Mouse (Mus musculus) midbrain, embryonic 10.5 days (tissue): ENCODE measurements around the gene Nme7. TPM values are rescaled to one million over a fixed set of nuclear protein-coding genes. Genes with fewer than 3 reads are reported as not detected.

Experiments
- DNase-seq: peaks from one replicate; pipeline ENCODE4 v3.0.0-alpha.2; 2017; ENCODE audit warnings: low spot score
- H3K27ac ChIP-seq: fragments of 300-500 bp; sonication (generic); replicated peaks from 2 replicates; pipeline ENCODE4 v1.5.1; 2016; ENCODE audit warnings: mild to moderate bottlenecking
- H3K27me3 ChIP-seq: fragments of 300-500 bp; sonication (generic); 2 replicates; pipeline ENCODE4 v1.6.1; 2016; ENCODE audit warnings: low read depth, mild to moderate bottlenecking; ENCODE audit not compliant: poor library complexity, severe bottlenecking
- H3K36me3 ChIP-seq: fragments of 300-500 bp; sonication (generic); 2 replicates; pipeline ENCODE4 v1.6.1; 2016; ENCODE audit warnings: mild to moderate bottlenecking, moderate library complexity
- H3K4me1 ChIP-seq: fragments of 300-500 bp; sonication (generic); 2 replicates; pipeline ENCODE4 v1.6.1; 2016
- H3K4me3 ChIP-seq: fragments of 300-500 bp; sonication (generic); 2 replicates; pipeline ENCODE4 v1.5.1; 2016; ENCODE audit warnings: mild to moderate bottlenecking, moderate library complexity
- H3K9me3 ChIP-seq: fragments of 300-500 bp; sonication (generic); replicated peaks from 2 replicates; pipeline ENCODE4 v1.6.1; 2016; ENCODE audit warnings: mild to moderate bottlenecking
- WGBS: fragments of 180-500 bp; shearing (Covaris S2); methylation state at CpG from one replicate; pipeline ENCODE4 v1.1.7; 2016; 5-methylcytosine and 5-hydroxymethylcytosine counted together
- polyA plus RNA-seq: library from polyadenylated mRNA; unstranded; fragments of >200 nt; fragmentation: Nextera tagmentation; extraction: Ambion mirVana; gene quantifications from 2 replicates; pipeline ENCODE4 v1.2.1, GENCODE M21; 2016

Gene Nme7
- polyA plus RNA-seq: 32.2 and 36.3 TPM in 2 replicates

DNA sequence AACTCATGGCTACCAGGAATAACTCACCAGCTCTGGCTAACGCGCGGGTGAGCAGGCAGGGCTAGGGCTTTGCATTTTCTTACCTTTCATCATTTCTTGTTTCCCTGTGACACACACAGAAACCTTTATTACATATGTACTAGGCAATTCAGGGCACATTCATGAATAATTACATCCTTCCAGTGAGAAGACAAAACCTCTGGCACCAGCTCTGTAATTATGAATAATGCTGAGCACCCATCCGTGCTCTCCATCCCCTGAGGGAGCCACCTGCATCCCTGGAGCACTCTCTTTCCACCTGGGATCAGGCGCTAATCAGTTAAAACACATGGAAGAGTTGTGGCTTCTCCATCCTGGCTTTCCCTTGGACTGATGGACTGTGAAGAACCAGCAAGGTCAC is at the start of gene Nme7:
Gene Nme7 (plus strand): TSS at position 301 of the 400 bp plus-strand sequence.
- DNase-seq: no peak
- Histone ChIP-seq H3K27me3 (no peaks in the 10 kb centered on the region), H3K9me3 (no peaks in the 10 kb centered on the region), H3K4me3 (no peak within 1 kb of the TSS), H3K36me3 (peaks cover 50% of the 10 kb centered on the region), H3K27ac (no peak within 1 kb of the TSS), H3K4me1 (peaks cover 17% of the 10 kb centered on the region)
- 86% methylated on average over 5 of the region's 5 CpGs for WGBS

DNA sequence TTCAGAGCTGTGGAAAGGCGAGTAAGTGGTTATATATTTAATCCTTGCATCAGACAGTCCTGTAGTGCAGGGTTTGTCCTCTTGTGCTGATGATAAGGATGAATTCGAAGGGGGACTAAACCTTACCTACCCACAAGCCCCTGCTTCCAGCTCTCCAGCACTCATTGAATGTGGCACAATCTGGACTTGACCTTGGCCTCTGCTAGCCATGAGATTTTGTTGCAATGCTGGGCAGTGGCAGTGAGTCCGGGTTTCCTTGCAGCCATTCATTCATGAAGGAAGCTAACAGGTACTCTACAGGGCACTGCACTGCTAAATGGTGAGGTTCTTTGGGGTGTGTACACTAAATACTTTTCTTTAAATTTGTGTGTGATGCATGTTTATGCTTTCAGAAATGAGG is 49.1 kb upstream of the Nme7 start:
- 84% methylated on average over 3 of the region's 3 CpGs for WGBS
- Histone ChIP-seq H3K4me3 (no peak overlapping the region), H3K9me3 (no peaks in the 10 kb centered on the region), H3K36me3 (peaks cover 10% of the 10 kb centered on the region), H3K27me3 (peaks cover 13% of the 10 kb centered on the region), H3K4me1 (peaks cover 13% of the 10 kb centered on the region), H3K27ac (no peak overlapping the region)
- no peak for DNase-seq

DNA sequence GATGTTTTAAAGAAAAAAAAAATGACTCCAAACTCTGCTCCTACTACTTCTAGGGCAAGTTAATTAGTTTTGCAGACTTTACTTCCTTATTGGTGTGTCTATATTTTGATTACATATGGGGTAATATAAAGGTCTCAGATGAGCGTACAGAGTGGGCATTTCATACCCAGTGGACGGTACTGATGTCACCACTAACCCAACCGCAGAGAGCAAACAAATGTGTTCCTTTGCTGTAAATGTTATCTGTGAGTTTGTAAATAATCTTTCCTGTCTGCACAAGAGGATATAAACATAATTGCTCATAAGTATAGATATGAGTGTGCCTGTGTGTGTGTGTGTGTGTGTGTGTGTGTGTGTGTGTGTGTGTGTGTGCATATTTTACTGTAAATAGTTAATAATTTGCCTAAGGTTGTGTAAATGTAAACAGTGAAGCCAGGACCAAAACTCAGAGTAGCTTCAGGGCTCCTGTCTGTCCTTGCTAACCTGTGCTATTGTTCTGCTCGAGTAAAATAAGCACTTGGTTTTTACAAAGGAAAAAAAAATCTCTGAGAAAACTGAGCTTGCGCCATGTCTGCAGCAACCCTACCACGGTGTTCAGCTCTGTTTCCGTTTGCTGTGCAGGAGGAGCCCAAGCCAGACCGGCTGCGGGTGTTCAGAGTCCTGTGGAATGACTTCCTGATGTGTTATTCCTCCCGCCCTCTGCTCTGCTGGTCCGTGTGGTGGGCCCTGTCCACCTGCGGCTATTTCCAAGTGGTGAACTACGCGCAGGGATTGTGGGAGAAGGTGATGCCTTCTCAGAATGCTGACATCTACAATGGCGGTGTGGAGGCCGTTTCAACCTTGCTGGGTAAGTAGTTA is 43.5 kb upstream of the Nme7 start:
- no peaks in the 10 kb centered on the region for H3K4me1 ChIP-seq
- H3K9me3 ChIP-seq: no peaks in the 10 kb centered on the region
- H3K36me3 ChIP-seq: peaks cover 46% of the 10 kb centered on the region
- H3K27ac ChIP-seq: no peak overlapping the region
- no peak overlapping the region for H3K4me3 ChIP-seq
- no peak for DNase-seq
- WGBS: 90% methylated on average over 16 of the region's 16 CpGs
- no peaks in the 10 kb centered on the region for H3K27me3 ChIP-seq

DNA sequence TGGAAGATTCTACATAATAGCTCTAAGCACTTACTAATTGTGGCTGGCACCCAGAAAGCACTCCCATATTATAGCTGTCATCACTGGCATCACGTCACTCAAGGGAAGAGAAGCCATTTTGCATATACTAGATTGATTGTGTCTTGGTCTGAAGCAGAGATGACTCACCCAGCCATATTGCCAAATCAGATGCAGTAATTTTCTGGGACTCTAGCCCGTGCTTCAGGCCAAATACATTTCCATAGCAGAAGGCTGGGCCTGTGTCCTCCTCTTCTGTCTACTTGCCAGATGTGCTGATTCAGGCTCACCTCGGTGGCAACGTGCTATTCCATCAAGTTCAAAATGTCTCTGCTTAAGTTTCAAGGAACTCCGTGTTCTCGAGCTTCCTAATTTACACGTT is 42.4 kb upstream of the Nme7 start:
- DNase-seq: no peak
- WGBS: 90% methylated on average over 7 of the region's 7 CpGs
- no peaks in the 10 kb centered on the region; the same call in 1 of the 2 replicates for H3K9me3 ChIP-seq
- no peak overlapping the region for H3K27ac ChIP-seq
- H3K4me1 ChIP-seq: no peaks in the 10 kb centered on the region
- no peak overlapping the region for H3K4me3 ChIP-seq
- H3K36me3 ChIP-seq: peaks cover 51% of the 10 kb centered on the region
- H3K27me3 ChIP-seq: no peaks in the 10 kb centered on the region

DNA sequence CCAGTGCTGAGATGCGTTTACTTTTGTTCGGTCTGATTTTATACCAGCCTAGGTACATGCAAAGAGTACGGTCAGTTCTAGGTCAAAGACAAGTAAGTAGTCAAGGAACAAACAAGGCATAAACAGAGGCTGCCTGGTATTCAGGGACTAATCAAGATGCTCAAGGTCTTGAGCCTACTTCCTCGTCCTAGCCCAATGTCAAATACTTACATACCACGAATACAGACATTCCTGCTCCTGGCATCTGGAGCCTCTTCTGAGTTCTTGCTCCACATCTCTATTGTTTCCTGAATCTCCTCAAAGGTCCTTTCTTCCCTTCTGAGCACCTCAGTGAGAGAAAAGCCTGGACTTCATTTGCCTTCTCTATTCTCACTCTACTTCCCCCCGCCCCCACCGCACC is 33.0 kb upstream of the Nme7 start:
- H3K27ac ChIP-seq: no peak overlapping the region
- no peaks in the 10 kb centered on the region; the same call in 1 of the 2 replicates for H3K9me3 ChIP-seq
- H3K36me3 ChIP-seq: 0 out of 2 replicates have a peak, but pooled peaks cover 7% of the 10 kb centered on the region
- WGBS: 94% methylated on average over 7 of the region's 7 CpGs
- H3K27me3 ChIP-seq: 0 out of 2 replicates have a peak, but pooled peaks cover 5% of the 10 kb centered on the region
- peaks cover 11% of the 10 kb centered on the region for H3K4me1 ChIP-seq
- no peak for DNase-seq
- no peak overlapping the region for H3K4me3 ChIP-seq

DNA sequence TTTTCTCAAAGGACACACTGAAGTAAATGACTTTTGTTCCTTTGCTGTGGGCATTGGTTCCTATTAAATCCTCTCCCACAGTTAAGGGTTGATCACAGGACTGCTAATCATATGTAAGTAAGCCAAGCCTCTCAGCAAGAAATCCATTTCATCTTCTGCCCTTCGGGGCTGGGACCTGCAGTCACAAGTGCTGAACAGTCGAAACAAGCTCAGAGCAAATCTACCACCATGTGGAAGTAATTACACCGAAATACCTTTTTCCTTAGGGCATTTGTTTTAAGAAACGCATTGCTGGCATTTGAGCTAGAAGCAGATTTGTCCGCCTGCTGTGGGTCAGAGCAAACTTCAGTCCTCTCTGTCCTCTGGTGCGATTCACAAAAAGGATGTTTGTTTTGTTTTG is 30.3 kb upstream of the Nme7 start:
- Histone ChIP-seq H3K27me3 (0 out of 2 replicates have a peak, but pooled peaks cover 5% of the 10 kb centered on the region), H3K36me3 (no peaks in the 10 kb centered on the region), H3K4me1 (peaks cover 7% of the 10 kb centered on the region; the same call in 1 of the 2 replicates), H3K27ac (no peak overlapping the region), H3K9me3 (no peaks in the 10 kb centered on the region), H3K4me3 (no peak overlapping the region)
- DNase-seq: no peak
- WGBS: 79% methylated on average over 6 of the region's 6 CpGs

DNA sequence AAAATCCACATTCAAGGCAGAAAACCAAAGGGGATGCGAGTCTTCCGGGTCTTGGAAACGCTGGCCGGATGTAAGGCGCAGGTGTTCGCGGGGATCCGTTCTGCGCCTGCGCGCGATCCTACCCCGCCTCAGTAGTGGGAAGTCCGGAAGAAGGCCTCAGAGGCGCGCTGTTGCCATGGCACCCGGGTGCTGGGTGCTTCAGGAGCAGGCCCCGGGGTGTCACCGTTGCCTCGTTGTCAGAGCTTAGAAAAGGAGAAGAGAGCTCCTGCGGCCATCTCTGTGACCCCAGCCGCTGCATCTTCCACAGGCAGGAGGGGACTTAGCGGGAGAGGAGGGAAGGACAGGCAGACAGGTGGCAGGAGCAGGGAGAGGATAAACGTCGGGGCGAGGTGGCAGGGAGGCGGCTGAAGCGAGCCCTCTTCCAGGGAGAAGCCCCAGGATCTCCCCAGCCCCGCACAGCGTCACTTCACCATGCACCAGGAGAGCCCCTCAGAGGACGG is 28.4 kb upstream of the Nme7 start, which contains the start of gene Ccdc181:
Gene Ccdc181 (plus strand): TSS at position 131 of the 500 bp plus-strand sequence.
- Histone ChIP-seq H3K4me3 (peak within 1 kb of the TSS; percentile 79), H3K4me1 (peaks cover 7% of the 10 kb centered on the region; the same call in 1 of the 2 replicates), H3K27ac (peak within 1 kb of the TSS; percentile 88), H3K36me3 (peaks cover 6% of the 10 kb centered on the region), H3K27me3 (0 out of 2 replicates have a peak, but pooled peaks cover 5% of the 10 kb centered on the region), H3K9me3 (no peaks in the 10 kb centered on the region)
- under 1% methylated on average over 31 of the region's 31 CpGs for WGBS
- DNase-seq: peak; percentile 93

DNA sequence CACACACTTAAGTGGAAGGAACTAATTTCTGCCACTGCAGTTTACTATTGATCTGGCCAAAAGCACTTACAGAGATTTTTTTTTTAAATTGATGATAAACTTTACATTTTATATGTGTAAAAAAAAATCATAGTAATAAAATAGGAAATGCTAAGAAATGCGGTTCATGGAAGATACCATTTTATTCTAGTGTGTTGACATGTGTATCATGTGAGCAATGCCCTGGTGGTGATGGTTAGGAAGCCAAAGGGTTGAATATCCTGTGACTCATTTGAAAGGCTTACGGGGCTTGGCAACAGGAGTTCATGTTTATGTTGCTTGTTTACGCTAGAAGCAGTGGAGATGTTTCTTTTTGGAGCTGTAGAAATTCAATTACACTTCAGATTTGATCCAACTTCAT is 27.4 kb upstream of the Nme7 start:
- H3K36me3 ChIP-seq: peaks cover 11% of the 10 kb centered on the region
- H3K27ac ChIP-seq: no peak overlapping the region
- H3K4me1 ChIP-seq: peaks cover 7% of the 10 kb centered on the region; the same call in 1 of the 2 replicates
- 0 out of 2 replicates have a peak, but pooled peaks cover 3% of the 10 kb centered on the region for H3K27me3 ChIP-seq
- DNase-seq: no peak
- no peaks in the 10 kb centered on the region for H3K9me3 ChIP-seq
- 94% methylated on average over 3 of the region's 3 CpGs for WGBS
- no peak overlapping the region for H3K4me3 ChIP-seq

DNA sequence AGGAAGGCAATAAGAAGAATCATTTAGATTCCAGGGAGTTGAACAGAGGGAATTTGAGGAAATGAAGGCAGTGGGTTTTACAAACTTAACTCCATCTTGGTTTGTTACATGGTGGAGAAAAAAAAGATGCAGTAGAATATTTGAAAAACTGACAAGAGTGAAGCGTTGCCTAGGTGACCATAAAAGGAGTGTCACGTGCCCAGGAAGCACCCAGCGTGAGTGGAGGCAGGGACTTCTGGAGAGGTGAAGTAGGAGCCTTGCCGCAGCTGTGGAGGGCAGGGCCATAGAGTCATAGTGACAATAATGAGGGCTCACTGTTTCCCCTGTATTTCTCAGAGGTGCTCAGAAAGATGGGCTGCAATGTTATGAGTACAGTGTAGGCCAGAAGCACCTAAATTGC is 24.6 kb upstream of the Nme7 start:
- Histone ChIP-seq H3K27me3 (no peaks in the 10 kb centered on the region), H3K27ac (no peak overlapping the region), H3K9me3 (no peaks in the 10 kb centered on the region), H3K36me3 (peaks cover 11% of the 10 kb centered on the region), H3K4me1 (peaks cover 7% of the 10 kb centered on the region; the same call in 1 of the 2 replicates), H3K4me3 (no peak overlapping the region)
- WGBS: 77% methylated on average over 4 of the region's 4 CpGs
- DNase-seq: no peak

DNA sequence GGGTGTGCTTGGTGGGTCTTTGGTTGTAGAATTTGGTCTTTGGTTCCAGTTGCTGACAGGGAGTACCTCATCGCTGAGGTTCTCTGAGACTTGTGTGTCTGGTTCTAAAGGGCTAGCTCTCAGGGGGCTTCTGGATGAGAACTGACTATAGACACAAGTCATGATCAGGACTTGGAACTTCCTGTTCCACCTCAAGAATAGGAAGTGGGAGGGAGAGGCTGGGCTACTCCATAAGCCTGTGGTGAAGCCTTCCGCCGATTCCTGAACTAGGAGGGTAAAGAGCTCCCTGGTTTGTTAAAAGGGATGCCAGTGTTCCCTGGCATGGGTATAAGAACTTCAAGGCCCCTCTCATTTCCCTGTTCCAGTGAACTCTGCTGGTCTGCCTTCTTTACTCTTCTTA is 19.9 kb upstream of the Nme7 start:
- no peaks in the 10 kb centered on the region for H3K9me3 ChIP-seq
- no peaks in the 10 kb centered on the region for H3K27me3 ChIP-seq
- H3K27ac ChIP-seq: no peak overlapping the region
- no peak overlapping the region for H3K4me3 ChIP-seq
- WGBS: 93% methylated on average over 3 of the region's 3 CpGs
- H3K4me1 ChIP-seq: no peaks in the 10 kb centered on the region
- DNase-seq: no peak
- H3K36me3 ChIP-seq: peaks cover 11% of the 10 kb centered on the region

DNA sequence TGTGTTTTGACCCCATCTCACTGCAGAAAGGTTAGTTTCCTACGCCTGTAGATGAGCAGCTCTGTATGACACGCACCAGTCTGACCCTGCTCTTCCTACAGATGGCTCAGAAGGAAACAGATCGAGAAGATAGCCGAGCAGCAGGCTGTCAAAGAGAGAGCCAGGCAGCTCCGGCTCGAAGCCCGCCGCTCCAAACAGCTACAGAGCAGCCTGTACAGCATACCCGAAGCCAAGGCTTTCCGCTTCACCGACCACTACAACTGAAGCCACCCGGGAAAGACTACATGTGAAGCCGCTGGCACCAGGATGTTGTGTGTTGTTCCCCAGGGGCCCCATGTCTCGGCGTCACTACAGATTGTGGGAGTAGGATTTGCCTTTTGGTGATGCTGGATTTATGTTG is 16.5 kb upstream of the Nme7 start:
- Histone ChIP-seq H3K4me1 (no peaks in the 10 kb centered on the region), H3K4me3 (no peak overlapping the region), H3K9me3 (no peaks in the 10 kb centered on the region), H3K27ac (no peak overlapping the region), H3K36me3 (peaks cover 24% of the 10 kb centered on the region), H3K27me3 (no peaks in the 10 kb centered on the region)
- no peak for DNase-seq
- WGBS: 57% methylated on average over 15 of the region's 15 CpGs

DNA sequence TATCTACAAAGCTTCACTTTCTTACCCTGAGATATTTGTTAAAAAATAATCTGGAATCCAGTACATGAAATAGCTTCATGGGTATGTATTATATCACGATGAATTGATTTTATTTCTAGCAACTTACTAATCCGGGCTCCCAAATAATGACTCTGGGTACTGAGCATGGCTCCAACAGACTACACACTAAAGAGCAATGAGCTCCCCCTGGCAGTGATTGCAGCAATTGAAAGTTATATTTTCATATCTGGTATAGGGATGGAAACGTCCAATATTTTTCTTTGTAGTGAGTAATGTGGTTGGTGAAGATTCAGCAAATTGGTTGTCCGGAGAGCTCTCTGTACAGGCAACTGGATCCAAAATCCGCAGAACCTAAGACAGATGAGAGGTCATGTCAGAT is 11.9 kb upstream of the Nme7 start:
- H3K27me3 ChIP-seq: no peaks in the 10 kb centered on the region
- WGBS: 93% methylated on average over 5 of the region's 5 CpGs
- peaks cover 64% of the 10 kb centered on the region for H3K36me3 ChIP-seq

DNA sequence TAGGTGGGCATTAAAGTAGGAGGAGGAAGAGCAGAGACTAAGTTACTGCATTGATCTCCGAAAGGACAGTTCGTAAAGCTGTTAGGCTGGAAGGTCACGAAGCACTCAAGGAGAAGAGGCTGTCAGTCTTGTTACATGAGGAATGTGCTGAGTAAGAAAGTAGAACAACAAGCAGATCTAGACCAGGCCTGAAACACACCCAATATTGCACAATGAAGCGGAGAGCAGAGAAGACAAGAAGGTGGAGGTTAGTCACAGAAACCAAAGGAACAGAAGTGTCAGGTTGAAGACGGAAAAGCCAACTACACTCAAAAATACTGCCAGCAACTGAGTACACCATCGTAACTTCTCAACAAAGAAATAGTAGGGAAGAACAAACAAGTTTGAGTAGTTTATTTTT is 9.8 kb upstream of the Nme7 start:
- H3K9me3 ChIP-seq: no peaks in the 10 kb centered on the region
- H3K27ac ChIP-seq: no peak overlapping the region
- WGBS: 96% methylated on average over 6 of the region's 6 CpGs
- DNase-seq: no peak
- peaks cover 84% of the 10 kb centered on the region for H3K36me3 ChIP-seq
- H3K4me1 ChIP-seq: no peaks in the 10 kb centered on the region
- H3K4me3 ChIP-seq: no peak overlapping the region
- no peaks in the 10 kb centered on the region for H3K27me3 ChIP-seq

More for the DNA sequence above, 11.9 kb upstream of the Nme7 start:
- no peak for DNase-seq
- no peak overlapping the region for H3K27ac ChIP-seq
- no peaks in the 10 kb centered on the region for H3K4me1 ChIP-seq
- no peaks in the 10 kb centered on the region for H3K9me3 ChIP-seq
- no peak overlapping the region for H3K4me3 ChIP-seq
